Mouse (Mus musculus) E14TG2a.4 (cell line): ENCODE results near the gene Gm44503.

Source experiments
- CTCF ChIP-seq: conservative IDR thresholded peaks from 2 replicates; pipeline ENCODE4 v1.5.1; 2014; ENCODE audit warnings: low read length
- NANOG ChIP-seq: IDR thresholded peaks from 2 replicates; pipeline ENCODE4 v1.6.1; 2014; ENCODE audit warnings: borderline replicate concordance, low read length, mixed read lengths
- POU5F1 ChIP-seq: IDR thresholded peaks from 2 replicates; pipeline ENCODE4 v1.6.1; 2014; ENCODE audit warnings: low read length, borderline replicate concordance

GRCm38 (mm10) chr9:72961959-72962358 lies 3.3 kb downstream of the Gm44503 start:
- TF ChIP-seq CTCF (no peak), NANOG (no peak), POU5F1 (no peak)
